Mouse (Mus musculus) liver, embryonic 14.5 days (tissue): Measurements from ENCODE around the gene Nes. TPM values are rescaled to one million over a fixed set of nuclear protein-coding genes. Genes with fewer than 3 reads are reported as not detected.

Source experiments
- ATAC-seq: fragments of 200-750 bp; cut with Nextera tagmentation; 2 replicates; pipeline ENCODE4 v1.8.0; 2017; ENCODE audit warnings: moderate number of reproducible peaks, mild to moderate bottlenecking, moderate library complexity; ENCODE audit not compliant: insufficient read depth
- DNase-seq, 3 experiments: peaks; one replicate each; pipeline ENCODE4 v3.0.0-alpha.2; 2012 to 2013; ENCODE audit warnings: low read depth in 3 of 3, low spot score in 3 of 3
- H3K27ac ChIP-seq: fragments of 300-500 bp; sonication (generic); 2 replicates; pipeline ENCODE4 v1.5.1; 2014; ENCODE audit warnings: moderate library complexity, mild to moderate bottlenecking, control low read depth, inconsistent platforms
- H3K27me3 ChIP-seq: fragments of 300-500 bp; sonication (generic); 2 replicates; pipeline ENCODE4 v1.6.1; 2014; ENCODE audit warnings: mild to moderate bottlenecking, low read length, moderate library complexity; ENCODE audit not compliant: control insufficient read depth, insufficient read depth
- H3K36me3 ChIP-seq: fragments of 300-500 bp; sonication (generic); replicated peaks from 2 replicates; pipeline ENCODE4 v1.6.1; 2014; ENCODE audit warnings: low read depth; ENCODE audit not compliant: control insufficient read depth, insufficient read depth
- H3K4me1 ChIP-seq, 2 experiments: fragments of 200-500 bp in 1 of 2; fragments of 300-500 bp in 1 of 2; sonication (generic) in 1 of 2; replicated peaks; 2 replicates each; pipeline ENCODE4 v1.6.1; 2012 to 2014; ENCODE audit warnings: antibody characterized with exemption in 1 of 2, inconsistent platforms in 1 of 2, low read length in 1 of 2; ENCODE audit not compliant: control insufficient read depth in 2 of 2, insufficient read depth in 2 of 2
- H3K4me2 ChIP-seq: fragments of 300-500 bp; sonication (generic); 2 replicates; pipeline ENCODE4 v1.6.1; 2014; ENCODE audit warnings: low read depth, mild to moderate bottlenecking, control low read depth, moderate library complexity
- H3K4me3 ChIP-seq, 2 experiments: fragments of 200-500 bp in 1 of 2; fragments of 300-500 bp in 1 of 2; sonication (generic) in 1 of 2; 2 replicates each; pipeline ENCODE4 v1.5.1; 2012 to 2014; ENCODE audit warnings: low read depth in 2 of 2, low read length in 2 of 2, mild to moderate bottlenecking in 2 of 2, control low read depth in 1 of 2, inconsistent platforms in 1 of 2, moderate library complexity in 1 of 2; ENCODE audit not compliant: insufficient read depth in 1 of 2
- H3K9ac ChIP-seq: fragments of 300-500 bp; sonication (generic); replicated peaks from 2 replicates; pipeline ENCODE4 v1.6.1; 2014; ENCODE audit warnings: mild to moderate bottlenecking, control low read depth, moderate library complexity
- H3K9me3 ChIP-seq: fragments of 300-500 bp; sonication (generic); 2 replicates; pipeline ENCODE4 v1.6.1; 2016; ENCODE audit warnings: low read length, mixed read lengths; ENCODE audit not compliant: control insufficient read depth
- CTCF ChIP-seq: IDR thresholded peaks from 2 replicates; pipeline ENCODE4 v1.5.1; 2016; ENCODE audit warnings: antibody characterized with exemption, low read depth, control low read depth
- EP300 ChIP-seq: IDR thresholded peaks from 2 replicates; pipeline ENCODE4 v1.6.1; 2016; ENCODE audit warnings: antibody characterized with exemption, low read depth
- WGBS: fragments of 180-500 bp; shearing (Covaris S2); extraction: QIAGEN DNeasy Blood & Tissue Kit; methylation state at CpG from one replicate; pipeline ENCODE4 v1.1.7; 2014; ENCODE audit not compliant: insufficient replicate concordance; 5-methylcytosine and 5-hydroxymethylcytosine counted together
- polyA plus RNA-seq, 2 experiments: library from polyadenylated mRNA; depleted of rRNA in 1 of 2; stranded (reverse) in 1 of 2; unstranded in 1 of 2; fragments of >200 nt; fragmentation: Nextera tagmentation in 1 of 2; extraction: Ambion mirVana in 1 of 2; gene quantifications; 2 replicates each; pipeline versions ENCODE4 v1.2.1 to v1.2.3; 2012 to 2014

The Nes gene
- polyA plus RNA-seq, 2 experiments, result 0.83 to 1.1 TPM

GRCm38 (mm10) chr3:87970184-87970938, 517 bp upstream of the Nes start:
- H3K9ac ChIP-seq, result no peak overlapping the region
- WGBS, result 1% methylated on average over 21 of the region's 21 CpGs
- H3K27ac ChIP-seq, result no peak overlapping the region
- TF ChIP-seq EP300 (no peak), CTCF (peak; percentile 65)
- ATAC-seq (no peak), DNase-seq (peak in 1 of 3 experiments; percentile 24)
- H3K4me2 ChIP-seq, result peak overlapping the region; percentile 16
- H3K4me1 ChIP-seq, result peaks cover 0 to 4% of the 10 kb centered on the region in 2 experiments; a peak in 1 of 4 replicates
- H3K27me3 ChIP-seq, result peaks cover 34% of the 10 kb centered on the region
- H3K4me3 ChIP-seq, result peak overlapping the region in 1 of 2 experiments; percentile 32; a peak in 3 of 4 replicates
- H3K9me3 ChIP-seq, result no peaks in the 10 kb centered on the region
- no peaks in the 10 kb centered on the region for H3K36me3 ChIP-seq

GRCm38 (mm10) chr3:87971489-87972202, 768 bp downstream of the Nes start:
- Histone ChIP-seq H3K27ac (no peak overlapping the region), H3K36me3 (no peaks in the 10 kb centered on the region), H3K4me2 (peak overlapping the region; percentile 16), H3K9me3 (no peaks in the 10 kb centered on the region), H3K9ac (no peak overlapping the region), H3K4me1 (peaks cover 0 to 4% of the 10 kb centered on the region in 2 experiments; a peak in 1 of 4 replicates), H3K4me3 (peak overlapping the region; percentile 17 to 40), H3K27me3 (peaks cover 34% of the 10 kb centered on the region)
- TF ChIP-seq EP300, result no peak
- DNase-seq (no peak), ATAC-seq (no peak)
- WGBS, result 2% methylated on average over 55 of the region's 60 CpGs

- Histone ChIP-seq H3K27ac (no peak overlapping the region), H3K27me3 (peaks cover 34% of the 10 kb centered on the region), H3K36me3 (no peaks in the 10 kb centered on the region), H3K4me1 (peaks cover 0 to 4% of the 10 kb centered on the region in 2 experiments; a peak in 1 of 4 replicates), H3K4me2 (peak overlapping the region; percentile 16), H3K9me3 (no peaks in the 10 kb centered on the region), H3K9ac (no peak overlapping the region), H3K4me3 (peak overlapping the region in 1 of 2 experiments; percentile 23; a peak in 1 of 4 replicates)
- no peak for DNase-seq
- no peak for ATAC-seq
- WGBS, result 40% methylated on average over 8 of the region's 8 CpGs
- TF ChIP-seq CTCF, result no peak
- TF ChIP-seq EP300, result no peak
These were observed 1.4 kb downstream of the Nes start for GRCm38 (mm10) chr3:87972203-87972664.

GRCm38 (mm10) chr3:87972776-87973175, 1.9 kb downstream of the Nes start:
- Histone ChIP-seq H3K27ac (no peak overlapping the region), H3K4me3 (no peak overlapping the region), H3K4me2 (peak overlapping the region; percentile 16), H3K9ac (no peak overlapping the region), H3K4me1 (peaks cover 0 to 4% of the 10 kb centered on the region in 2 experiments; a peak in 1 of 4 replicates), H3K27me3 (peaks cover 34% of the 10 kb centered on the region), H3K9me3 (no peaks in the 10 kb centered on the region), H3K36me3 (no peaks in the 10 kb centered on the region)
- ATAC-seq (no peak), DNase-seq (no peak)
- TF ChIP-seq EP300, result no peak
- no peak for TF ChIP-seq CTCF
- WGBS, result 37% methylated on average over 5 of the region's 5 CpGs
